7 mouse cellular contexts compared by ENCODE assay signal in genomic region chr19:44301176-44301575, GRCm38 (mm10). TPM values are rescaled to one million over a fixed set of nuclear protein-coding genes. Genes with fewer than 3 reads are reported as not detected.
DNase-seq lines count a peak whose midpoint lies in the region; ATAC-seq and TF ChIP-seq lines count a peak whose summit lies in the region.

No protein-coding gene starts in this region.

- no peak overlapping the region for H3K9ac ChIP-seq in embryonic facial prominence, embryonic 12.5 days
- no peak overlapping the region for H3K9ac ChIP-seq in intestine, embryonic 15.5 days
- peak overlapping the region; percentile 53; the same call in 1 of the 2 replicates for H3K9ac ChIP-seq in neural tube, embryonic 13.5 days

- no peak for ATAC-seq in embryonic facial prominence, embryonic 12.5 days (ENCODE audit: insufficient number of reproducible peaks, insufficient read depth, low FRiP score, low TSS enrichment)
- ATAC-seq in intestine, embryonic 15.5 days = 0 out of 2 replicates have a peak, but pooled peaks have one; percentile 8
- no peak for ATAC-seq in neural tube, embryonic 13.5 days (ENCODE audit: low read depth)

- H3K27ac ChIP-seq in embryonic facial prominence, embryonic 12.5 days = no peak overlapping the region
- H3K27ac ChIP-seq in intestine, embryonic 15.5 days = peak overlapping the region; percentile 6; the same call in 1 of the 2 replicates
- peak overlapping the region; percentile 23; the same call in 1 of the 2 replicates for H3K27ac ChIP-seq in neural tube, embryonic 13.5 days (replicated peaks)

- H3K9me3 ChIP-seq in embryonic facial prominence, embryonic 12.5 days = no peaks in the 10 kb centered on the region
- no peaks in the 10 kb centered on the region for H3K9me3 ChIP-seq in intestine, embryonic 15.5 days
- H3K9me3 ChIP-seq in neural tube, embryonic 13.5 days = no peaks in the 10 kb centered on the region

- no peak overlapping the region for H3K4me3 ChIP-seq in lung, adult 2 months (replicated peaks; ENCODE audit: extremely low read depth, low read depth, low read length)
- H3K4me3 ChIP-seq in embryonic facial prominence, embryonic 12.5 days = no peak overlapping the region
- no peak overlapping the region for H3K4me3 ChIP-seq in intestine, embryonic 15.5 days (replicated peaks)
- H3K4me3 ChIP-seq in neural tube, embryonic 13.5 days = 0 out of 2 replicates have a peak overlapping the region, but pooled peaks have one; percentile 4

- 47% methylated on average over 16 of the region's 16 CpGs for WGBS in lung, adult 2 months
- WGBS in embryonic facial prominence, embryonic 12.5 days = 74% methylated on average over 16 of the region's 16 CpGs
- WGBS in intestine, embryonic 15.5 days = 63% methylated on average over 16 of the region's 16 CpGs
- 66% methylated on average over 16 of the region's 16 CpGs for WGBS in neural tube, embryonic 13.5 days

- H3K36me3 ChIP-seq in embryonic facial prominence, embryonic 12.5 days = peaks cover 96% of the 10 kb centered on the region
- H3K36me3 ChIP-seq in intestine, embryonic 15.5 days = peaks cover 47% of the 10 kb centered on the region
- H3K36me3 ChIP-seq in neural tube, embryonic 13.5 days = peaks cover 99% of the 10 kb centered on the region

- TF ChIP-seq CTCF in lung, adult 2 months (IDR thresholded peaks at IDR 0.05; ENCODE audit: insufficient read depth, low read length) = no peak

- peak; percentile 31 for DNase-seq in lung, adult 2 months
- DNase-seq in lung, postnatal 25 days (ENCODE audit: low spot score) = no peak
- no peak for DNase-seq in ovary, postnatal 14 days (ENCODE audit: low spot score)
- DNase-seq in frontal cortex, postnatal 14 days (ENCODE audit: low spot score in 2 of 2) = no peak

- H3K4me2 ChIP-seq in embryonic facial prominence, embryonic 12.5 days (replicated peaks) = 0 out of 2 replicates have a peak overlapping the region, but pooled peaks have one; percentile 5
- peak overlapping the region; percentile 87 for H3K4me2 ChIP-seq in intestine, embryonic 15.5 days (replicated peaks)
- peak overlapping the region; percentile 100 for H3K4me2 ChIP-seq in neural tube, embryonic 13.5 days

- no peaks in the 10 kb centered on the region for H3K27me3 ChIP-seq in embryonic facial prominence, embryonic 12.5 days
- H3K27me3 ChIP-seq in intestine, embryonic 15.5 days (replicated peaks) = no peaks in the 10 kb centered on the region
- H3K27me3 ChIP-seq in neural tube, embryonic 13.5 days = no peaks in the 10 kb centered on the region

- no peak; the same call in 1 of the 2 replicates for TF ChIP-seq POLR2A in lung, adult 2 months (IDR thresholded peaks at IDR 0.05; ENCODE audit: borderline replicate concordance, extremely low read depth, low read depth, low read length)

- H3K4me1 ChIP-seq in lung, adult 2 months (ENCODE audit: control insufficient read depth, insufficient read depth, low read length) = peaks cover 13% of the 10 kb centered on the region
- peaks cover 52% of the 10 kb centered on the region for H3K4me1 ChIP-seq in embryonic facial prominence, embryonic 12.5 days
- peaks cover 50% of the 10 kb centered on the region for H3K4me1 ChIP-seq in intestine, embryonic 15.5 days (replicated peaks)
- peaks cover 96% of the 10 kb centered on the region for H3K4me1 ChIP-seq in neural tube, embryonic 13.5 days (replicated peaks)

RNA-seq across cellular contexts. Expression of gene Scd2, which starts 7.7 kb away (rescaled TPM):
- polyA plus RNA-seq in lung, adult 2 months (2012; rRNA removed) = 289 and 384 TPM in 2 replicates
- 294 and 311 TPM in 2 replicates for polyA plus RNA-seq in embryonic facial prominence, embryonic 12.5 days (2016; fragmentation: Nextera tagmentation; extraction: Ambion mirVana)
- polyA plus RNA-seq in intestine, embryonic 15.5 days (2015; fragmentation: Nextera tagmentation; extraction: Ambion mirVana) = 417 and 432 TPM in 2 replicates
- 255 and 272 TPM in 2 replicates for polyA plus RNA-seq in neural tube, embryonic 13.5 days (2015; fragmentation: Nextera tagmentation; extraction: Ambion mirVana)

RNA-seq across cellular contexts. Expression of gene Scd4, which starts 31.7 kb away (rescaled TPM):
- 0.46 and 0.97 TPM in 2 replicates for polyA plus RNA-seq in lung, adult 2 months (2012; rRNA removed)
- polyA plus RNA-seq in embryonic facial prominence, embryonic 12.5 days (2016; fragmentation: Nextera tagmentation; extraction: Ambion mirVana) = 0.09 TPM in 2 replicates
- polyA plus RNA-seq in intestine, embryonic 15.5 days (2015; fragmentation: Nextera tagmentation; extraction: Ambion mirVana) = 0.10 and 0.19 TPM in 2 replicates
- polyA plus RNA-seq in neural tube, embryonic 13.5 days (2015; fragmentation: Nextera tagmentation; extraction: Ambion mirVana) = 0.06 TPM in 1 of 2 replicates, not detected in the other

Comparison
In these comparisons a context has a peak if more than half of its experiments do, and no peak if none do; other contexts are left out.
1. H3K4me2 ChIP-seq: peak in every context shown above with its lines; median percentile 100 in neural tube, embryonic 13.5 days; 87 in intestine, embryonic 15.5 days; 5 in embryonic facial prominence, embryonic 12.5 days.